Mouse (Mus musculus): Measurements from ENCODE around the gene L1td1. TPM values are rescaled to one million over a fixed set of nuclear protein-coding genes. Genes with fewer than 3 reads are reported as not detected.
"Not testable (repeated sequence)": the region's sequence is repeated elsewhere in the genome, so short reads cannot be mapped to it uniquely, and the experiment has no call there.

Gene L1td1
- total RNA-seq (2015) (not detected in 2 replicates), total RNA-seq (2017) (not detected in 2 replicates)

DNA sequence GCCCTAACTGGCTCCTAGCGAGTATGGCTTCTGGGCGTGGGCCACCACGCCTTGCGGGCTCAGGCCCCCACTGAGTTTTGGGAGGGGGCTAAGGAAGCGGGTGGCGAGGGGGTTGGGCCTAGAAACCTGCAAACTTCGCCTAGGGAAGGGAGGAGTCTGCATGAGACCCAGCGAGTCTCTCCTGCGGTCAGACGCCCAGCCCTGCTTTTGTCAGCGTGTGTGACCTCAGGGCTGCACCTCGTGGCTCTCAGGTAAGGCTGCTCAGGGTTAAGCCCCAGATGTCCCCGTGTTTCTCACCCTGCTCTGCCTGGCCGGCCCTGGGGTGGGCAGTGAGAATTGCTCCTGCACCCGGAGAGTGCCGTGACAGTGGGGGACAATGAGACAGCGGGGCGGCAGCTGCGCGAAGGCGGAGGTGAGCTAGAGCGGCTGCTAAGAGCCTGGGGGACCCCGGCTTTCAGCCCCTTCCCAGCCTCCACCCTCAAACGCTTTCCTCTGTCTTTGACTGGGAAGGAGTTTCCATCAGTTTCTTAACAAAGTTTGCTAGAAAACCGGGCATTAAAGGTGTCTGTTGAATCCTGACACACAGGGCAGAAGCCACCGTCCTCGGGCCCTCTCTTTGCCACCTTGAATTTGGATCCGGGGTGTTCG, at the start of gene L1td1:
Gene L1td1 (plus strand): TSS at position 145 of the 648 bp plus-strand sequence.
- peak; percentile 15; the same call in 1 of the 2 replicates for ATAC-seq (replicated peaks; ENCODE audit: poor library complexity)

DNA sequence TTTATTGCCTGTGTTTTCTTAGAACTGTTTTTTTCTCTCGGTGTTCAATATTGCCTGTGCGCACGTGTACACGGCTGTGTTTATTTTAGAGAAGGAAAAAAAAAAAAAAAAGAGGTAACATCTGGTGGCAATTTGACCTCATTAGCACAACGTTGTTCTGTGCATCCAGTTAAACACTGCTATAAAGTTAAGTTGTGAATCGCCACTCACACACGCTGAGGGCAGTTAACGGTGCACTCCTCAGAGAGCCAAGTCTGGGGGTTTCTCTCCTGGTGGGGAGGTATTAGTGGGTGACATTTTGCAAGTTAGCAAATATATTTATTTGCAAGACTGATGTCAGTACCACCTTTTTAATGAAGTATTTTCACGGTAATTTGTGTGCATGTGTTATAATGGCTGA, 49.0 kb upstream of the L1td1 start:
- ATAC-seq (replicated peaks; ENCODE audit: poor library complexity) = no peak

DNA sequence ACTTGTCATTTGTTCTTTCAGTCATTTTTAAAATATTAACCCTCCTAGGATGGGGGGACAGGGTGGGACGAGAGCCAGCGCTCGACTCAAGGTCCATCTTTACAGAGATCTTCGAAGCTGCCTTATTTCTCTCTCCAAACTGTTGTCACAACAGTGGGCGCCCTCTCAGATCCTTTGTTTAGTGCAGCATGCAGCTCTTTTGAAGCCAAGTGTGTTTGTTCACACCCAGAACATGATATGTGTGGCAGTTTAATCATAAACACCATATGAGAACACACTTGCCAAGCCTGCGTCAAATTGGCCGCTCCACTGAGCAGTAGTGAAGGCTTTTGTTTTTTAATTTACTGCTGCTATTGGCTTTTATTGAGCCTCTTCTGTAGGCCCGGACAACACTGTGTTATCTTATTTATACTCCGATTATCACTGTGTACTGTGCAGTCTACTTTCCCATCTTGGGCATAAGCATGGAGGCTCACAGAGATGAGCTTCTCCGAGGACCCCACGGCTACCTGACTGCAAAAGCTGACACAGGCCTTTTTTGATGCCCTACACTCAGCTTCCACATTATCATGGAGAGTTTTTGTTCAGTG, 39.8 kb upstream of the L1td1 start:
- ATAC-seq (replicated peaks; ENCODE audit: poor library complexity) = no peak

DNA sequence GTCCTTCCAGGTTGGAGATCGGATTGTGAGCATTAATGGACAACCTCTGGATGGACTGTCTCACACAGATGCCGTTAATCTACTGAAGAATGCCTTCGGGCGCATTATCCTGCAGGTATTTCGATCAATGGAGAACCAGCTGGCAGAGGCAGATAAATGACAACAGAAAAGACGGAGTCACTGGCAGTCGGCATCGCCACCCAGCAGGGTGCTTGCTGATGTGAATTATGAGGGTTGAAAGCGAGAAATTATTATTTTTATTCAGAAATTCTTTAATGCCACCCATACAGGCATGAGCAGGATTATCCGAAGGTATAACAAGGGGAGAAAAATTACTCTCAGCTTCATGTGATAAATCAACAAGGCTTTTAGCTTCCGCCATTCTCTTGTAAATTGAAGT, 38.4 kb upstream of the L1td1 start:
- ATAC-seq (replicated peaks; ENCODE audit: poor library complexity) = no peak

DNA sequence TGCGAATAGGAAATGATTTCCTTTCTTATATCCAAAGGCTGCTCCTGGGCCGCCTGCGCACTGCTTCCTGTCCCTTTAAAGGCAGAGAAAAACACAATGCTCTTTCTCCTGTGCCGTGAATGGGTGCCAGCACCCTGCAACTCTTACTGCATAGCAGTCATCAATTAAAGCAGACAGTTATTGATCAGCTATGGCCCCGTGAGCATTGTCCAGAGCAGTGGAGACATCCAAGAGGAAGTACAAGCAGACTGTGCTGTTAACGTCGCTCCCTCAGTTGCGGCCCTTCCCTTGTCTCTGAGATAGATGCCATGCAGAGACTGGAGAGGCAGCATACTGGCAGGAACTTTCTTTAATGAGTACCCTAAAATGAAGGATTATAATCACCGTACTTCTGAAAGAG, 38.0 kb upstream of the L1td1 start:
- ATAC-seq (replicated peaks; ENCODE audit: poor library complexity) = no peak

DNA sequence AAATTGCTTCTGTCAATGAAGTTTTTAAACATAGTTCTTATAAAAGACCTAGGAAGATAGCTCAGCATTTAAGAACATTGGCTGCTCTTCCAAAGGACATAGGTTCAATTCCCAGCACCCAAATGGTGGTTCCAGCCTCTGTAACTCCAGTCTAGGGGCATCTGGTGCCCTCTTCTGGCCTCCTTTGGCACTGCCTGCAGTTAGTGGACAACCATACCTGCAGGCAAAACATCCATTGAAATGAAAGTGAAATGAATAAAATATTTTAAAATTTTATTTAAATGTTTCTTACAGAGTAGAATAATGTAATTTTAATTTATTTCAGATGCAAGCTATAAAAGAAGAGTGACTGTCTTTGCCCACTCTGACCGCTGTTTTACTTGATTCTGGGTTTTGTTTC, 36.5 kb upstream of the L1td1 start:
- ATAC-seq (replicated peaks; ENCODE audit: poor library complexity) = no peak

DNA sequence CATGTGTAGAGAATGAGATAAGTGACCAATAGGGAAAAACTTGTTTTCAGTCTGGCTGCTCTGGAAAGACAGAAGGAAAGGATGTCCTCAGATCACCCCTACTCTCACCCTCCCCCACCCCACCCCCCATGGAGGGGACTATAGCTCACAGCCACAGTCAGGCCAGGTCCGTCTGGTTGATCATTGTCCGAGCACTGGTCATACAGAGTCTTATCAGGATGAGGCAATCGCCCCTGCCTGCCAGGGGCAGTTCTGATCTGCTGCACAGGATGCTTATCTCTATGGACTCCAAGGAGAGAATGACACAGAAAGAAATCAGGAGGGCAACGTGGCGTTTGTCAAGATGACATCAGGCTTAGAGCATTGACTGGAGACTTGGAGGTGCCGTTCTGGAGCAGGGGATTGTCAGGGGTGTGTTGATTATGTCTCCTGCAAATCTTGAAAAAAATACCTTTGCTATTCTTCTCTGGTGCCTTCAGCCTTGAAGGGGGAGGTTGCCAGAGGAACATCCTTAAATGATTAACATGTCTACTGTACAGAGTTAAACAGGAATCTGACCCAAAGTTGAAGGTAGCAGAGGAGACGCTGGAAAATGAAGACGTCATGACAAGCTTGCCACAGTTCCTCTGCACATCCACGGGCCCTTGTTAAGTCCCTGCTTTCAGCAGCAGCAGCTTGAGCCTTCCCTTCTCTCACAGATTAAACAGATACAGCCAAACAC, 32.9 kb upstream of the L1td1 start:
- ATAC-seq (replicated peaks; ENCODE audit: poor library complexity) = no peak

DNA sequence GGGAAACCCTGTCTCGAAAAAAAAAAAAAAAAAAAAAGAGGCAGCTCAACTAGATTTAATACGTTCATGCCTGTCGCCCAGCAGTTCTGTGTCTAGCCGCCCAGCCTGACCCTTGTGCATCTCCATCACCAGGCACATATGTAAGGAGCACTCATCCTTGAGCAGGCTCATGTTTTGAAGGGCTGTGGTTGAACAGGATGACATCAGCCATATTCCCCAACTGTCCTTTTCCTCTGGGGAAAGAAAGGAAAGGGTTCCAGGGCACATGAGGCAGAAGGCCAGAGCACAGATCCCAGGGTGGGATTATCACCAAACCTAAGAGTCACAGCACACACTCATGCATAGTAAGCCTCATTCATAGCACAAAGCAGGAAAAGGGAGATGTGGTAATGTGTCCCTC, 28.6 kb upstream of the L1td1 start:
- no peak for ATAC-seq (replicated peaks; ENCODE audit: poor library complexity)

DNA sequence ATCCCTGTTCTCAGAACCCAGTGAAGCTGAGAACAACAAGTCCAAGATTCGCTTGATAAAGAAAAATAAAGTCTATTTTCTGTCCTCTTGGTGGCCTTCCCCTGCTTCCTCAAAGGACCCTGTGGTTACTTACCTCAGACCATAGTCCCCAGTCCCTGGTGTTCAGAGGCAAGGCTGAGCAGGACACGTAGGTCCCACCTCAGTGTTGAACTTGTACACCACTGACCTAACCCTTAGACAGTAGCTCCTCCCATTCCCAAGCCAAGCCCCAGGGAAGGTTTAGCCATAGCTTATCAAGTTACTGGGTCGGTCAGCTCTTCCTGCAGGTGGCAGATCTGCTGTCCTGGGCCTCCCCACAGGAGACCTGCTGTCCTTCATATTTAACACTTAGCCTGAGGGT, 27.6 kb upstream of the L1td1 start:
- peak; percentile 27; the same call in 1 of the 2 replicates for ATAC-seq (replicated peaks; ENCODE audit: poor library complexity)

DNA sequence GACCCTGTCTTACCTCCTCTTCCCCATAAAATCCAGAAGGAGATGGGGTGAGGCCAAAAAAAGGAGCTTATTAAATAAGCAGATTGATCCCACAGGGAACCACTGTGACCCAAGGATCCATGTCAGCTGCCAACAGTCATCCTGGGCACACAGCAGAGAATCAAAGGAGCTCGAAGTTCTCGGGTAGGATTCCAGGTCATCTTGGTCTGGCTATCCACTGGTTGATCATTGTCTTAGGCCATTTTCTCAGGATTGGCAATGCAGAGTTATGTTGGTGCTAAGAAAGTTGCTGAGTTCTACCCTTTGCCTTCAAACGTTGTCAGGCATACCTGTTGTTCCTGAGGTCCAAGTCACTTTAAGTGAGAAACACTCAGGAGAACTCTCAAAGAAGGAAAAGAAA, 26.4 kb upstream of the L1td1 start:
- ATAC-seq (replicated peaks; ENCODE audit: poor library complexity) = no peak

DNA sequence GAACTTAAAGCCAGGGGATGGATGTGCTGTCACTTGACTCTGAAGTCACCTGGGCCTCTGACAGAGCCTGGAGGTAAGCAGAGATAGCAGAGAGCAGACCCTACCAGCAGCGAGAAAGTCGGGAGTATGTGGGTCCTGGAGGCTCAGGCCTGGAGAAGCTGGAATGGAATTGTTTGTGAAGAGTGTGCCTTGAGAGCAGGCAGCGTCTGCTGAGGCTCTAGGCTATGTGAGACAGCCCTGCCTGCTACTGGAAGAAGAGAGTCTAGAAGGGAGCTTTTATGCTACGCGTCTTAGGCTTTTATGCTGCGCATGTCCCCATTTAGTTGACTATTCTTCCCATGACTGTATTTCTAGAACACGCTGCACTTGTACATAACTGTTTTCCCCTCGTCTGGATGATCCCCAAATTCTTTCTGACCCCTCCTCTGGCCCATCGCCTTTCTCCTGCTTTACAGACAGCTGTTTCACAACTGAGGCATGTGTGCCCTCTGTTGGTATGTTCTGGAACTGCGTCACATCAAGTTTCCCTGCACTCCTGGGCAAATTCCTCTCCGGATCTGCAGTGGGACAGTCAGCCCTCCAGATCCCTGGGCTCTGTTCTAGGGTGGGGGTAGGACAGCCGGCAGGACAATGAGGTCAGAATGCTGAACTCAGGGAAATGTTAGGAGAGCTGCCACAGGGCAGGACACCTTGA, 24.2 kb upstream of the L1td1 start:
- peak; percentile 77 for ATAC-seq (replicated peaks; ENCODE audit: poor library complexity)

DNA sequence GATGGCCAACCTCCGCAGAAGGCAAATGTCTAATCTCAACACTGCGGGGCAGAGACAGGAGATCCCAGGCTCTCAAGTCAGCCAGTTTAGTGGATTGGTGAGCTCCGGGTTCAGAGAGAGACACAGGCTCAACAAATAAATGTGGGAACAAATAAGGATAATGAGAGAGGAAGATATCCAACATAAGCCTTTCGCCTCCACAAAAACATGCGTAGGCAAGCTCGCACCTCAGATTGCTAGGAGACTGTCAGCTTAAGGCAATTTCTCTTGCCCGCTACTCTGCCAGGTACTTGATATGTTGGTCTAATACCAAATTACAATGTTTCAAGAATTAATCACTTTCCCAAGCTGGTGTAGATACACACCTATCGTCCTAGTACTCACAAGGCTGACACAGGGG, 15.6 kb upstream of the L1td1 start:
- ATAC-seq (replicated peaks; ENCODE audit: poor library complexity) = no peak

DNA sequence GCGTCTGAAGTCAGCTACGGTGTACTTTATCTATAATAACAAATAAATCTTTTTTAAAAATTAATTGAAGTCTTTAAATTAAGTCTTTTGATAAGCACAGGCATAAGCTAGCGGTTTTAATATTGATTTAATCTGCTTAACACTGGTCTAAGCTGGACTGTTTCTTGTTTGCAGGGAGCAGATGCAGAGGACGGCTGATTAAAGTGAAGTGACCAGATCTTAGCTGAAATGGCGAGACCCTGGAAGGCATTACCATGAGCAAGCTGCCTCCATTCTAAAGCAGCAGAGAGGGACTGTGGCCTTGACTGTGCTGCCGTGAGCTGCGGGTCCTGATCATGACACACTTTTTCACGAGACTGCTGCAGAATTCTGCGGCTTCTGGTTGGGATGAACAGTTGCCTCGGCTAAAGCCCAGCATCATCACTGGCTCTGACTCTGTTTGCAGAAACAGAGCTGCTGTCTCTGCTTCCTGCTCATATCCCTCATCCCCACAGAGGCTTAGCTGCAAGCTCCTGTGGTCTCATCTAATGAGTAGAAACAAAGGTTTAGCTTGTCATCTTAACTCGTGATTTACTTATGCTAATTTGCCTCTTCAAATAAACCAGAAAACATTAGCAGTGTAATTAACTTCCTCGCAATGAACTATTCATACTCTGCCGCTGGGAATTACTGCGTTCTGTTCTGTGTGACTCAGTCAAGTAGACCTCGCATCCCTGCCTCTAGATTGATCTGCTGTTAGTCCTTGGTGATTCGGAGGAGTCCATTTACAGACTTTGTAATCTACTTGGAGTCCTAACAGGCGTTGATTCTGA, 8.6 kb upstream of the L1td1 start:
- ATAC-seq (replicated peaks; ENCODE audit: poor library complexity) = no peak

DNA sequence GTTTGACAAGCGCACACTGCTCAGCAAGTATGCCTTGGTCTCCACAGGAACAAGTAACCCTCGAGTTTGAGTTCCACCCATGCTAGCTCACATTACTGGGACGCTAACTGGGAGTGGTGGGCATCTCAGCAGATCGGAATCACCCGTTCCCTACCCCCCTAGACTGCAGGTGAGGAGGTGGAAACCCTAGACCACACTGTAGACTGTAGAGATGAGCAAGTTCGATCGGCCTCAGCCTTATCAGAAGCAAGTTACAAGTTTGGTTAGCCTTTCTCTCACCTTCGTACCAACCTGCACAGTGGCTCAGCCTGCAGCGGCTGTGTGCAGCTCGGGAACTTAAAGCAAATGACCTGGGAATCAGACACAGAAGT, 8.0 kb upstream of the L1td1 start:
- ATAC-seq (replicated peaks; ENCODE audit: poor library complexity) = no peak

DNA sequence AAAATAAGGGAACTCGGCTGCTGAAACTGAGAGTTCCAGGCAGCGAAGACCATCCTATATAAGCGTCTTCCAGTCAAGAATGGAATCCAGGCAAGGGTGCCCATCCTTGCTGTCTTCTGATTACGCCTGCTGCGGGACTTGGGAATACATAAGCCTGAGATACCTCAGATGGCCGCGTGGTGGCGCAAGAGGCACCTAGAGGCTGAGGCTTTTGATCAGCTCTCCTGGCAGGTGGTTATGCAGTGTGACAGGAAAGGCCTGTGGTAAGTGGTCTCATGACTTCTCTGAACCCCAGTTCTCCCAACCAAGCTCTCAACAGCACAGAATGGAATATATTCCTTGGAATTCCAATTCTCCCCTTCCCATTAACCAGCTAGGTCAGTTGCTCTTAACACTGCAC, 4.1 kb upstream of the L1td1 start:
- ATAC-seq (replicated peaks; ENCODE audit: poor library complexity) = peak; percentile 94

DNA sequence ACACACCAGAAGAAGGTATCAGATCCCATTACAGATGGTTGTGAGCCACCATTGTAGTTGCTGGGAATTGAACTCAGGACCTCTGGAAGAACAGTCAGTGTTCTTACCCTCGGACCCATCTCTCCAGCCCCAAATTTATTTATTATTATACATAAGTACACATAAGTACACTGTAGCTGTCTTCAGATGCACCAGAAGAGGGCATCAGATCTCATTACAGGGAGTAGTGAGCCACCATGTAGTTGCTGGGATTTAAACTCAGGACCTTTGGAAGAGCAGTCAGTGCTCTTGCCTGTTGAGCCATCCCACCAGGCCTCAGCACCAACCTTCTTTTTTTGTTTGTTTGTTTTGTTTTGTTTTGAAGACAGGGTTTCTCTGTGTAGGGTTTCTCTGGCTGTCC, 1.9 kb upstream of the L1td1 start:
- ATAC-seq (replicated peaks; ENCODE audit: poor library complexity) = not testable (repeated sequence)

DNA sequence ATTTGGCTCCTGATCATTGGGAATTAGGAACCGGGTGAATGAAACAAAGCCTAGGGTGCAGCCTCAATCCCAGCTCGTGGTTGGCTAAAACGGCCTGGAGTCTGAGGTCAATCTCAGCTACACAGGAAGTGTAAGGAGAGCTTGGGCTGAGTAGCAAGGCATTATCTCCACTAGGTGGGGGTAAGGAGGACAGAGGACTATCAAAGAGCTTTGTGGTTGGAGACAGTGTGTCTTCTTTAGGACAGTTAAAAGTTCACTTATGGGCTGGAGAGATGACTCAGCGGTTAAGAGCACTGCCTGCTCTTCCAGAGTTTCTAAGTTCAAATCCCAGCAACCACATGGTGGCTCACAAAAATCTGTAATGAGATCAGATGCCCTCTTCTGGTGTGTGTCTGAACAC, 1.1 kb upstream of the L1td1 start:
- ATAC-seq (replicated peaks; ENCODE audit: poor library complexity) = peak; percentile 72

DNA sequence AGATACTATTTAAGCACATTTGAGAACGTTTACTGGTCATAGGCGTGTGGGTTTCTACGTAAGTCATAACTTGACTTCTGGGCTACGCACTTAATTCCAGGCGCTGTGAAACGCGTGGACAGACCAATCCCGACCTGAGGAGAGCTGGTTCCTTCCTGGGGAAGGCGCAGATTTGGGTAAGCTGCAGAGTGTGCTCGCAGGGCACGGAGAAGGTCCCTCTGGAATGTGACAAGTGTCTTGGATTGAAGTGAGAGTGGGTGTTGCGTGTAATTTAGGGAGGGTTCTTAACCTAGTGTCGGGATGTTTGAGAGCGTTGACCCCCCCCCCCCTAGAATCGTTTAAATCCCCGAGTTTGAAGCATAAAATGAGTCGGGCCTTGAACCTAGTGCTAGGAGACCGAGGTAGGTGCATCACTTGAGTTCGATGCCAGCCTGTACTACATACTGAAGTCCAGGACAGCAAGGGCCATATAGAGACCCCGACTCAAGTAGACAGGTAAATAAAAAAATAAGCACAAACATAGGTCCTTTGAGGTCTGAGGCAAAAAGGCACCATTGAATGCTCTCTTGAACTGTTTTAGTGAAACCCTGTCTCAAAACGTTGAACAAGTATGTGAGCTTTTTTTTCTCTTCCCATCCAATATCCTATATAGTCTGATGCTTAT, 893 bp downstream of the L1td1 start:
- 0 out of 2 replicates have a peak, but pooled peaks have one; percentile 15 for ATAC-seq (replicated peaks; ENCODE audit: poor library complexity)

DNA sequence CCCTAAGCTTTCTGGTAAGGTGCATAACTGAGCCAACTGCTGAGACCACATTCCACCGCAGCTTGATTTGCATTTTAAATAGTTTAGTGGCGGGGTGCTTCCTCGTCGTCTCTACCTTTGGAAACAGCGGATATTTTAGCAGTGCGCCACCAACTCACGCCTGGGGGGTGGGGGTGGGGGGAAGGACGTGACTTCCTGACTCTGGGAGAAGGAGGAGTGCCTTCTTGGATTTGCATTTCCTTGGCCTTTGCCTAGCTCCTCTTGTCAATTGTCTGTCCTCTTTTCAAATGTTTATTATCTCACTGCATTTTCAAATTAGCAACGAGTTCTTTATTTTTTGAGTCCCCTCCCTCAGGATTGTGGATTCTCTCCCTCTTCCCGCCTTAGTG, 1.4 kb downstream of the L1td1 start:
- ATAC-seq (replicated peaks; ENCODE audit: poor library complexity) = no peak; the same call in 1 of the 2 replicates

DNA sequence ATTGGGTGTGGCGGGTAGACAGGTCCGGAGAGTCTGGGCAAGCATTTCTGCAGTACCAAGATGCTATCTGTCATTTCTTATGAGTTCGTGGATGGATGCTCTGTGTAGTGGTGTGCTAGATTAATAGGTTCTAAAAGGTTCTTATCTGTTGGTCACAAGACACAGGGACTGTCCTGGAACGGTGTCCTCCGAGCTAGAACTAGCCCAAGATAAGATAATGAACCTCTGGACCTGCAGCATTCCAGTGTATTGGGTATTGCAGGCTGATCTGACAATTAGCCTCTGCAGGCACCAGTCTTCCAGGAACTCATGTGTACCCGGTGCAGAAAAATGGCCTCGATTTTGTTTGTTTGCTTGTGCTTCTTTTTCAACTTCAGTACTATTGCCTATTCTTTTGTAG, 2.2 kb downstream of the L1td1 start:
- ATAC-seq (replicated peaks; ENCODE audit: poor library complexity) = no peak

All from megakaryocyte progenitor cell, adult 5-6 weeks (primary cell).